Mouse (Mus musculus): Measurements from ENCODE around the gene Snap47.

- TF ChIP-seq POLR2A (IDR thresholded peaks at IDR 0.05; ENCODE audit: borderline replicate concordance, insufficient read depth, low read length) (no peak), CTCF (IDR thresholded peaks at IDR 0.05; ENCODE audit: borderline replicate concordance, insufficient read depth, low read depth, low read length) (no peak)
Observed at GRCm38 (mm10) chr11:59429959-59430358, 21.0 kb downstream of the Snap47 start.
